Mouse (Mus musculus) macrophage (primary cell): Measurements from ENCODE around the gene Rnf2. TPM values are rescaled to one million over a fixed set of nuclear protein-coding genes. Genes with fewer than 3 reads are reported as not detected.
A peak's percentile ranks its signal among the peaks of the same experiment; 100 is the strongest.

ENCODE experiments used
- H3K27ac ChIP-seq: fragments of 350-480 bp; formaldehyde crosslinking; 2 replicates; pipeline ENCODE4 v1.9.0; 2021
- H3K36me3 ChIP-seq: fragments of 350-480 bp; formaldehyde crosslinking; 2 replicates; pipeline ENCODE4 v1.9.0; 2021; ENCODE audit errors: inconsistent target
- H3K4me3 ChIP-seq: fragments of 350-480 bp; formaldehyde crosslinking; 2 replicates; pipeline ENCODE4 v1.9.0; 2021; ENCODE audit errors: inconsistent target
- H3K79me2 ChIP-seq: fragments of 350-480 bp; formaldehyde crosslinking; 2 replicates; pipeline ENCODE4 v1.9.0; 2021; ENCODE audit errors: inconsistent target
- WGBS: methylation state at CpG from one replicate; pipeline ENCODE4 v1.1.7; 2026; ENCODE audit warnings: inconsistent platforms; ENCODE audit not compliant: missing documents; 5-methylcytosine and 5-hydroxymethylcytosine counted together
- polyA plus RNA-seq: library from polyadenylated mRNA; stranded (reverse); fragments of 250-400 nt; gene quantifications from 3 replicates; pipeline ENCODE4 v1.2.4, GENCODE M21; 2018; ENCODE audit warnings: inconsistent platforms
- total RNA-seq, 78 experiments: library from RNA; depleted of rRNA; stranded (reverse); fragments of 250-400 nt; gene quantifications; 1 replicate in 9 of 78; 2 replicates in 24 of 78; 3 replicates in 43 of 78; 4 replicates in 2 of 78; pipeline ENCODE4 v1.2.4; 2018; ENCODE audit warnings: inconsistent platforms in 56 of 78

Gene Rnf2
- total RNA-seq (2018; cell fraction: chromatin; rRNA removed) = 100 to 1,000 TPM in 5 of 26 experiments, 10 to 100 TPM in 21; 20.5 to 121 (median 57.7) TPM
- 100 to 1,000 TPM in 5 of 26 experiments, 10 to 100 TPM in 21; 32.5 to 117 (median 51.1) TPM for total RNA-seq (2018; cell fraction: cytosol; rRNA removed)
- 100 to 1,000 TPM in 6 of 26 experiments, 10 to 100 TPM in 20; 30.2 to 125 (median 76.7) TPM for total RNA-seq (2018; cell fraction: nucleus; rRNA removed)
- 31.1 to 72.2 TPM (median 38.4 TPM) in 3 replicates for polyA plus RNA-seq

DNA sequence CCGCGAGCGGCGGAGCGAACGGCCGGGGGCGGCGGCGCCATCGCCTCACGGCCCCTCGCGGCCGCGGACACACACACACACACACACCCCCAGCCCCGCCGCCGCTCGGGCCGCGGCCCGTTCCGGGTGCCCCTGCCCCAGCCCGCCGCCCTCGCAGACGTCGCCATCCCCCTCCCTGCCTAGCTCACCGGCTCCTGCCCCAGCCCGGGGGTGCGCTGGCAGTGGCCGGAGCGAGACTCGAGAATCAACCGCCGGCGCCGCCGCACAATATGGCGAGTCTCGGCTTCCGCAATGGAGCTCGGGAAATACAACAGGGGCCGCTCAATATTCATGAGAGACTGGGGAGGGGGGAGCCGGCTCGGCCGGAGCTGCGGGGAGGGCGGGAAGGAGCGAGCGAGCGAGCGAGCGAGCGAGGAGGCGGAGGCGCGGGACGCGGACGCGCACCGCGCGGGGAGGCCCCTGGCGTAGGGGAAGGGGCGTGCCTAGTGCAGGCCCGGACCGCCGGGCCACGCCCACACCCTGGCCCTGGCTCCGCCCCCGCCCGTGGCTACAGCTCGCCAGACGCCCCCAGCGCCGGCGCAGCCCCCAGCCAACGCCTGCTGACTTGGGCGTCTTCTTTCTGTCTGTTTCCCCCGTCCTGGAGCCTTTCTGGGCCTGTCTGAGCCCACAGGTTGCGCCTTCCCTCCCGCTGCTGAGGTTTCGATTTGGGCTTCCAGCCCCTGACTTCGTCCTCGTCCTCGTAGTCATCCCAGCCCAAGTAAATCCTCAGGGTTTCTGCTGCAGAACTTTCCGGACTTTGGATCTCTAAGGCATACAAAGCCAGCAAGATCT lies at the start of gene Rnf2:
Gene Rnf2, minus strand, starts transcription at position 425 of the 831 bp plus-strand sequence.
- H3K27ac ChIP-seq = peak within 1 kb of the TSS; percentile 65
- WGBS = 1% methylated on average over 76 of the region's 90 CpGs
- H3K4me3 ChIP-seq = peak within 1 kb of the TSS; percentile 64
- no peaks in the 10 kb centered on the region for H3K36me3 ChIP-seq
- H3K79me2 ChIP-seq = peaks cover 43% of the 10 kb centered on the region

GRCm38 (mm10) chr1:151549794-151550193 lies 49.0 kb upstream of the Rnf2 start:
- 82% methylated on average over 7 of the region's 7 CpGs for WGBS
- no peak overlapping the region for H3K27ac ChIP-seq
- no peaks in the 10 kb centered on the region for H3K79me2 ChIP-seq
- no peaks in the 10 kb centered on the region for H3K36me3 ChIP-seq
- no peak overlapping the region for H3K4me3 ChIP-seq

DNA sequence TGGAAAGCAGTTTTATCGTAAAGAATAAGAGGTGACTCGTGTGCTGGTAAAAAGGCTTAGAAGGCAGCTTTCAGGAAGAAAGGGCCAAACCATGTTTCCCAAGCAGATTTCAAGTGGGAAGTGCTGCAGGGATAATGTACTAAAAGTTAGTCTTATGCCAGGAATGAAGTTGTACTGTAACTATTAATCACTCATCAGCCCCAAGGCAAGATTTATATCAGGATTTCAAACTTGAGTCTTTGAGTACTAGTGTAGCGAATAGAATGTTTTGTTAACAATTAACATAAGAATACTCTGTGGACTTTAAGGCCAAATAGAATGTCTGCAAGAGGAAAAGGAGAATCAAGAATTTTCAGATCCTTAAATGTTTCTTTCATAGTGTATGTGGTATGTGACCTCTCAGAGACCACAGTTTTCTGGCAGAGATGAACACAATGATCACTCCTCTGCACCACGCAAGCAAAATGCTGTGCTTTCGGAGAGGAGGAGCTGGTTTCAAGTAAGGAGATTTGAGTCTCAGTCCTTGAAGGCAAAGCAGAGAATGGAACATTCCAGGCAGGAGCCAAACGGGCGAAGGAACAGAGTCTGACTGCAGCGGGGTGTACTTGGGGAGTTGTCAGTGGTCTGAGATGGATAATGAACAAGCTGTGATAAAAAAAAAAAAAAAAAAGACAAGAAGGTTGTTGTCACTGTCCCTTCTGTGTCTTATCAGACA lies 48.3 kb upstream of the Rnf2 start:
- Histone ChIP-seq H3K79me2 (no peaks in the 10 kb centered on the region), H3K36me3 (no peaks in the 10 kb centered on the region), H3K27ac (no peak overlapping the region), H3K4me3 (no peak overlapping the region)
- 95% methylated on average over 5 of the region's 8 CpGs for WGBS

DNA sequence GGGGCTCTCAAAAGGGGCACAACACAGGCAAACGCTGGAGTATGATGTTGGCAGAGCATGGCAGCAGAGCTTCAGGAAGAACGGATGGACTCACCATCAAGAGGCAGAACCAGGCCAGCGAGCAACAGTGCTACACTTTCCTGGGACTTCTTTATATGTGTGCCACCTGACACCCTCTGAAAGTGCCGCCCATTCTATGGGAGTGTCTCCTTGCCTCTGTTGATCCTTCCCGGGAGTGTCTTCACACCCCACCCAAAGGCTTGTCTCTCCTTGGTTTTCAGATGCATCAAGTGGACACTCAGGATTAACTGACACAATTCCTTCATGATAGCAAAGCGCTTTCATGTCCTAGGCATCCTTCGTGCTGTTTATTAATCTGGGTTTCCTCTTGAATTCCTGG lies 44.8 kb upstream of the Rnf2 start:
- Histone ChIP-seq H3K79me2 (no peaks in the 10 kb centered on the region), H3K4me3 (no peak overlapping the region), H3K27ac (no peak overlapping the region), H3K36me3 (no peaks in the 10 kb centered on the region)
- WGBS = 89% methylated on average over 7 of the region's 7 CpGs

DNA sequence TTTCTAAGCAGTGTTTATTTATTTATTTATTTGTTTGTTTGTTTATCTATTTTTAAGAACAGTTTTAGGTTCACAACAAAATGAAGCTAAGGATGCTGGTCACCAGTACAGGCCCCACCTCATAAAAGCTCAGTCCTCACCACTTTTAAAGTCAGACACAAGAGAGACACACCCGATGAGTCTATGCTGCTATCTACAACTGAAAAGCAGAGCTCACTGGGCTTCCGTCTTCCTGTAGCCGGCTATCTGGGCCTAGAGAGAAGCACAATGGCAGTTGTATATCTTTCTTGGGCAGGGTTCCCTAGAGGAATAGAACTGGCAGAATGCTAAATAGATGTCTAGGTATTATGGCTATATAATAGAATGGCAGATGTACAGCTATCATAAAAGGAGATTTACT lies 43.8 kb upstream of the Rnf2 start:
- Histone ChIP-seq H3K4me3 (no peak overlapping the region), H3K27ac (no peak overlapping the region), H3K79me2 (no peaks in the 10 kb centered on the region), H3K36me3 (no peaks in the 10 kb centered on the region)
- 95% methylated on average over 3 of the region's 3 CpGs for WGBS

- Histone ChIP-seq H3K27ac (no peak overlapping the region), H3K4me3 (no peak overlapping the region), H3K36me3 (no peaks in the 10 kb centered on the region), H3K79me2 (no peaks in the 10 kb centered on the region)
- 86% methylated on average over 6 of the region's 6 CpGs for WGBS
Measured at GRCm38 (mm10) chr1:151543796-151544477, 43.2 kb upstream of the Rnf2 start.

GRCm38 (mm10) chr1:151526701-151527100 lies 25.9 kb upstream of the Rnf2 start:
- Histone ChIP-seq H3K36me3 (no peaks in the 10 kb centered on the region), H3K4me3 (no peak overlapping the region), H3K27ac (no peak overlapping the region), H3K79me2 (no peaks in the 10 kb centered on the region)
- 87% methylated on average over 3 of the region's 3 CpGs for WGBS

- Histone ChIP-seq H3K79me2 (no peaks in the 10 kb centered on the region), H3K36me3 (no peaks in the 10 kb centered on the region), H3K4me3 (no peak overlapping the region), H3K27ac (no peak overlapping the region)
- WGBS = 92% methylated on average over 15 of the region's 15 CpGs
Measured at GRCm38 (mm10) chr1:151517571-151518250, 17.0 kb upstream of the Rnf2 start.

- Histone ChIP-seq H3K4me3 (no peak overlapping the region), H3K27ac (no peak overlapping the region), H3K79me2 (no peaks in the 10 kb centered on the region), H3K36me3 (no peaks in the 10 kb centered on the region)
- WGBS = 92% methylated on average over 3 of the region's 3 CpGs
Measured at GRCm38 (mm10) chr1:151516871-151517270, 16.1 kb upstream of the Rnf2 start.

GRCm38 (mm10) chr1:151515733-151516132 lies 15.0 kb upstream of the Rnf2 start:
- H3K79me2 ChIP-seq = no peaks in the 10 kb centered on the region
- H3K36me3 ChIP-seq = no peaks in the 10 kb centered on the region
- H3K27ac ChIP-seq = no peak overlapping the region
- 67% methylated on average over 1 of the region's 1 CpGs for WGBS
- H3K4me3 ChIP-seq = no peak overlapping the region

GRCm38 (mm10) chr1:151514119-151514518 lies 13.4 kb upstream of the Rnf2 start:
- Histone ChIP-seq H3K27ac (no peak overlapping the region), H3K4me3 (no peak overlapping the region), H3K79me2 (no peaks in the 10 kb centered on the region), H3K36me3 (no peaks in the 10 kb centered on the region)
- WGBS = 95% methylated on average over 4 of the region's 4 CpGs

GRCm38 (mm10) chr1:151510811-151511210 lies 10.1 kb upstream of the Rnf2 start:
- 50% methylated on average over 4 of the region's 4 CpGs for WGBS
- Histone ChIP-seq H3K4me3 (no peak overlapping the region), H3K27ac (no peak overlapping the region), H3K36me3 (no peaks in the 10 kb centered on the region), H3K79me2 (no peaks in the 10 kb centered on the region)

GRCm38 (mm10) chr1:151499815-151500501 lies 797 bp downstream of the Rnf2 start:
- Histone ChIP-seq H3K79me2 (peaks cover 51% of the 10 kb centered on the region), H3K4me3 (peak overlapping the region; percentile 60), H3K36me3 (no peaks in the 10 kb centered on the region), H3K27ac (peak overlapping the region; percentile 65)
- WGBS = under 1% methylated on average over 59 of the region's 59 CpGs
